Mouse (Mus musculus) adipocyte (in vitro differentiated cells): ENCODE results near the gene Elf1.
A peak's percentile ranks its signal among the peaks of the same experiment; 100 is the strongest.
"Not testable (repeated sequence)": the region's sequence is repeated elsewhere in the genome, so short reads cannot be mapped to it uniquely, and the experiment has no call there.

ENCODE experiments used
- DNase-seq: peaks from one replicate; pipeline ENCODE4 v3.0.0-alpha.2; 2016; ENCODE audit warnings: low spot score

Gene Elf1

DNA sequence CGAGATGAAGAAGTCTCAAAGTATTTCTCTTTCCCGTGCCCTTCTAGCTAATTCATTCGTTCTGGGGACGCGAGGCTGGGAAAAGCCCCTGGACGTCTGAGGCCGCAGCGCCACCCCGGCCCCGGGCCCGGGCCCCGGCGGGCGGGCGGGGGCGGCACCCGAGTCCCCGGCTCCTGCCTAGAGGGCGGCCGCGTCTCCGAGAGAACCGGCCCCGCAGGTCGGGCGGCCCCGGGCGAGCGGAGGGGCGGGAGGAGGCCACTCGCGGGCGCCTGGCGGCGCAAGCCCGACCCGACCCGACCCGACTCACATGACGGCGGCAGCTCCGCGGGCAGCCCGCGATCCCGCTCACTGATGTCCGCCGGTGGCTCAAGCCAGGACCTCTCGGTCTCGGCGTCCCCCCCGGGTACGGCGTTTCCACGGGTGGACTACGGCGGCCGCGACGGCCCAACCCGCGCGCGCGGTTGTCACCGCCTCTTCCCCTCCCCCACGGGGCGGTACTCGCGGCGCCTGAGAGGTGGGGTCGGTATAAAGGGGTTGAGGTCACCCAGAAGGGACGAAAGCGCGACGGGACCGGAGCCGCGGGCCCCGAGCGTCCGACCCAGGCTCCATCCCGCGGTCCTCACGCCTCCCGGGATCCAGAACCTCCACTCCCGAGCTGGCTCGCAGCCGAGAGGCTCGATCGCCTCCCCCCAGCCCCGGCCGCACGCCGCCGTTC, at the start of gene Elf1:
Elf1 (plus strand) TSS at position 571 of the 715 bp plus-strand sequence.
- DNase-seq = peak; percentile 91

DNA sequence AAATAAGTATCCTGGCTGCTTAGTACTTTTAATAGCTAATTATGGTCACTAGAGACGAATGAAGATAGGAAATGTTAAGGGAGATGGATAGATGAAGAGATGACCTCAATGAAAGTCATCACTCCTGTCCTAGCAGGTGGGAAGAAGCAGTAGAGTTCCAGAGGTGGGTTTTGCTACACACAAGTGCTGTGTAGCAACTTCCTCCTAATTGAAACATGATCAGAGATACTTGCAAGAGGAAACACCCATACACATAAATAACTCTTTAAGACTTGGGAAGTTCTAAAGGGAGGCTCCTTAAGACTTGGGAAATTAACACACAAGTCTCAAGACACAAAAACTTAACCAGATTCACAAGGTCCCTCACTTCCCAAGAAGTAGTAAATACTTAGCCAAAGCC, 46.9 kb upstream of the Elf1 start:
- DNase-seq = no peak

DNA sequence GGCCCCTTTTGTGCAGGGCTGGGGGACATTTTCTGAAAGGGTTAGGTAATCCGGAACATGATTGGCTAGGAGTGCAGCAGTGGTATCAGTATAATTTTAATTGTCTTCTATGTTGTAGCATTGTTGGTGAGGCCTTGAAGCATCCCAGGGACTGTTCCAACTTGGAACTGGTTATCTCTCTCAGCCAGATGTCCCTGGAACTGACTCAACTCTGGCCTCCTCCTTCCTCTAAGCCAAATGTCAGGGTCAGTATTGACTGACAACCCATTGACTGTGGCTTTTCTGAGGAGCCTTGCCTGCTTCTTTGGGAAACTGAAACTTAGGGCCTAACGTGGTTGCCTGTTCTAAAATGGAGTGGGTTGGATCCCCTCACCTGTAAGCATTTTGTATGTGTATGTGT, 40.3 kb upstream of the Elf1 start:
- DNase-seq = peak; percentile 39

DNA sequence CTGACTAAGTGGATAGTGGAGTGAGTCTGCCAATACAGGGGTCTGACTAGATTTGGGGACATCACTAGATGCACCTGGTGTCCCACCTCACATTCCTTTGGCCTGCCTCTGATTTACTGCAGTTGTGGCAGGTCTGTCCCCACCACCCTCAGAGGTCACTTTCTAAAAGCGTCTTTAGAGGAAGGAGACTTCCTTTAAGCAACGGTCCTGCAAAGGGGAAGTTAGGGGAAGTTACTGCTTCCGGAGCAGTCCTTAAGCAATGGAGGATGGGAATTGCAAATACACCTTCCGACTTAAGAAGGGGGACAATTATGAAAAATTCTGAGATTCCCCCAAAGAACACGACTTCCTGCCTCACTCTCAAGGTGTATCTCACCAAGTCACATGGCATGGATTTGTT, 39.6 kb upstream of the Elf1 start:
- no peak for DNase-seq

DNA sequence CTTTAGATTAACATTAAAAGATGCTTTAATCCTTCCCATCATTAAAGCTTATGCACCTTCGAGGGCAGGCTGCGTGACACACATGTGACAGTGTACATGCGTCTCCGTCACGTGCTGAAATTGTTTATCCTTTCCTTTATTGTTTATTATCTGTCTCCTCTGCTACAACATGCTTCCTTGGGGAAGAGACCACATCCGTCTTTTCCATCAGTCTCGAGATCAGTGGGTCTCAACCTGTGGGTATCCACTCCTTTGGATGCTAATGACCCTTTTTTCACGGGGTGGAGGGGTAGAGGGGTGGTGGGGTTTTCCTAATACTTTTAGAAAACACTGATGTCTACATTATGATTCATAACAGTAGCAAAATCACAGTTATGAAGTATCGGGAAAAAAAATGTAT, 36.4 kb upstream of the Elf1 start:
- DNase-seq = no peak

DNA sequence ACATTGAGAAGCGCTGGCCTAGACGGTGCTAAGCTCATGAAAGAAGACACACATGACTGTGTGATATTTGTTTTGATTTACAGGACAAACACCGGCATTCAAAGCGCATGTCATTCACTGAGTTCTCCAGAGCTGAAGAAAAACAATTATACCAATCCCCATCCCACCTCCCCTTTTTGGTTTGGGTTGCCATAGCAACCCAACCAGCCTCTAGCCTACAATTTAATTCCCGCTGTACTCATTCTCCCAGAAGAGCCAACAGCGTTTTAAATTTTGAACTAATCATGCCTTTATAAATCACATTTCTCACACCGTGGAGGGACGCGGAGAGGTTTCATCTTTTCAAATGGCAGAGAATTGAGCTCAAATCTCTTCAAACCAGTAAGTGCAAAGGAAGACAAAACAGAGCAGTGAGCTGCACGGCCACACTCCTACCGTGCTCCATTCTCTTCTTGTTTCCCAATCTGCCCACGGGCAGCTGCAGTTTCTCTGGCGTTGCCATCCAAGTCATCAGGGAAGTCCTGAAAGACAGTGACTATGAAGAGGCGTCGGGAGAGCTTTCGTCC, 35.9 kb upstream of the Elf1 start:
- DNase-seq = no peak

DNA sequence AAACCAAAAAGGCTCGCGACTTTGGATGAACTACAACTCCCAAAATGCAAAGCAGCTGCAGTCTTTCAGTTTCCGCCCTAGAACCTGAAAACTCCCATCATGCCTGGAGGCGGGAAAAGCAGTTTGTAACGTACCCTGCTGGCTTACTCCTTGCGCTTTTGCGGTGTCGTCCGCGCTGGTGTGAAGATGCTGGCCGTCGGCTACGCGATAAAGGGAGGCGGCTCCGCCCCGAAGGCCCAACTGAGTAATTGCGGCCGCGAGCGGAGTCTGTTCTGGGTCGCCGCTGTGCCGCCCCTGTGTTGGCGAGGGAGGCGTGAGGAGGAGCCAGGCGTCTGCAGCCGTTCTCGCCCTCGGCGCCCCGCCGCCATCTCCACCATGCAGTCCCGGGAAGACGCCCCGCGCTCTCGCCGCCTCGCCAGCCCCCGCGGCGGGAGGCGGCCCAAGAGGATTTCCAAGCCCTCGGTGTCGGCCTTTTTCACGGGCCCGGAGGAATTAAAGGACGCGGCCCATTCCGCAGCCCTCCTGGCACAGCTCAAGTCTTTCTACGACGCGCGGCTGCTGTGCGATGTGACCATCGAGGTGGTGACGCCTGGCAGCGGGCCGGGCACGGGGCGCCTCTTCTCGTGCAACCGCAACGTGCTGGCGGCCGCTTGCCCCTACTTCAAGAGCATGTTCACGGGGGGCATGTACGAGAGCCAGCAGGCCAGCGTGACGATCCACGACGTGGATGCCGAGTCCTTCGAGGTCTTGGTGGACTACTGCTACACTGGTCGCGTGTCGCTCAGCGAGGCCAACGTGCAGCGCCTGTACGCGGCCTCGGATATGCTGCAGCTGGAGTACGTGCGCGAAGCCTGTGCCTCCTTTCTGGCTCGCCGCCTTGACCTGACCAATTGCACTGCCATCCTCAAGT, 29.1 kb upstream of the Elf1 start, which contains the start of gene Kbtbd6:
Kbtbd6 (plus strand) TSS at position 155 of the 910 bp plus-strand sequence.
- peak; percentile 16 for DNase-seq

DNA sequence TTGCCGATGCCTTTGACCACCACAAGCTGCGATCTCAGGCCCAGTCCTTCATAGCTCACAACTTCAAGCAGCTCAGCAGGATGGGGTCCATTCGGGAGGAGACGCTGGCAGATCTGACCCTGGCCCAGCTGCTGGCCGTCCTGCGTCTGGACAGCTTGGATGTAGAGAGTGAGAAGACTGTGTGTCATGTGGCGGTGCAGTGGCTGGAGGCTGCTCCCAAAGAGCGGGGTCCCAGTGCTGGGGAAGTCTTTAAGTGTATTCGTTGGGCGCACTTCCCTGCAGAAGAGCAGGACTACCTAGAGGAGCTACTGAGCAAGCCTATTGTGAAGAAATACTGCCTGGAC, 28.4 kb upstream of the Elf1 start:
- DNase-seq = not testable (repeated sequence)

DNA sequence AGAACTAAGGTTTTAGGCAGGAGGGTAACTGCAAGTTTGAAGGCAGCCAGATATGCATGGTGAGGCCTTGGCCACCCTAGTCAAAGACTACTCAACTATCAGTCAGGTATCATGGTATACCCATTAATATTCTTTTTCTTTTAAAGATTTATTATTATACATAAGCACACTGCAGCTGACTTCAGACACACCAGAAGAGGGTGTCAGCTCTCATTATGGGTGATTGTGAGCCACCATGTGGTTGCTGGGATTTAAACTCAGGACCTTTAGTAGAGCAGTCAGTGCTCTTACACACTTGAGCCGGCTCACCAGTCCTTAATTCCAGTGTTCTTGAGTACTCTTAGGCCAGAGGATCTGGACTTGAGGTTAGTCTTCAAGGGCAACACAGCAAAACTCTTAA, 20.6 kb upstream of the Elf1 start:
- no peak for DNase-seq

DNA sequence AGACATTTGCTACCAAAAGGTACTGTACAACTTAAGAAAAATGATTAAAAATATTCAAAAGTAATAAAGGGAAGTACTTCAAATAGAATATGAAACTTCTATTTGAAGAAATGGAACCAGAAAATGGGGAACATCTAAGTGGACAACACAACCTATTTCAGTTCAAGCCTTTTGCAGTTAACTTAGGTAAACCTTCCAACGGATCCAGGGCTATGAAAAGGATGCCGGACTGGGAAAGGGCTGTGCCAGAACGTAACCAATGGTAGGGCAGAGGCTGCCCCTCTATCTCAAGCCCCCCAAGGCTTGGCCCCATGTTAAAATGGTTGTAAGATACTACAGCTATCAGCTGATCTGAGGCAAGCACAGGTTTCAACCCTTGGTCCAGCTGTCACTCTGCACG, 20.0 kb upstream of the Elf1 start:
- DNase-seq = no peak

DNA sequence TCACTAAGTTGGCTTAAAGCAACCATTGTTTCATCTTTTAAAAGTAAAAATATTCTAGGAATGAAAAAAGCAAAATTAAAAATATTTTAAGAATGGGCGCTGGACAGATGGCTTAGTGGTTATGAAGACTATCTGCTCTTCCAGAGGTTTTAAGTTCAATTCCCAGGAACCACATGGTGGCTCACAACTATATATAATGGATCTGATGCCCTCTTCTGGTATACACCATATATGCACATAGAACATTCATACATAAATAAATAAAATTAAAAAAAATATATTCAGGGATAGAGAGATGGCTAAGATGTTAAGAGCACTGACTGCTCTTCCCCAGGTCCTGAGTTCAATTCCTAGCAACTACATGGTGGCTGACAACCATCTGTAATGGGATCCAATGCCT, 15.4 kb upstream of the Elf1 start:
- DNase-seq = no peak

DNA sequence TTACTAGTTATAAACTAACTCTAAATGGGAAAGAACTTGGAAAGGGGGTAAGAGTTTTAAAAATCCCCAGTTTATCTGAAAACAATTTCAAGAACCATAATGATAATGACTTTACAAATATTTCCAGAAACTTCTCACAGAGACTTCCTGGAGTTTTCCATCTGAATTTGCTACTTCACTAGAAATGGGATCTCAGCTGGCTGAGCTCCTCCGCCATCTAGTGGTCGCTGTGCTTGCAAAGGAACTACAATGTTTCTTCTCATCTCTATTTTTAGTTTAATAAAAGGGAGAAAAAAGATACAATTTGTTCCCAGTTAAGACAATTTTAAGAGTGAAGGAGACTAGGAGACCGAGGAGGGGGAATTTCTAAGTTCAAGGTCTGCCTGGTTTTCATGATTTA, 13.4 kb upstream of the Elf1 start:
- DNase-seq = peak; percentile 74

DNA sequence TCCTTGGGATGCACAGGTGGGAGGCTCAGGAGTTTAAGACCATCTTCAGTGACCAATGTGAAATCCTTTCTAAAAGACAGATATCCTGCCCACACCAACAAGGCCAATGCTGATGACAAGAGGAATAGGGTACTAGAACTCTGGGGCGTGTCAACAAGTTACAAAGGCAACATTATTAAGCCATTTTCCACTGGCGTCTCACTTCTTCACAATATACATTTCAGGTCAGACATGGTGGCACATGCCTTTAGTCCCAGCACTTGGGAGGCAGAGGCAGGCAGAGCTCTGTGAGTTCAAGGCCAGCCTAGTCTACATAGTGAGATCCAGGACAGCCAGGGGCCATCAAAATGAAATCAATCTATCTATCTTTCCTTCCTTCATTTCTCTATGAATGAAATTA, 7.6 kb upstream of the Elf1 start:
- no peak for DNase-seq

DNA sequence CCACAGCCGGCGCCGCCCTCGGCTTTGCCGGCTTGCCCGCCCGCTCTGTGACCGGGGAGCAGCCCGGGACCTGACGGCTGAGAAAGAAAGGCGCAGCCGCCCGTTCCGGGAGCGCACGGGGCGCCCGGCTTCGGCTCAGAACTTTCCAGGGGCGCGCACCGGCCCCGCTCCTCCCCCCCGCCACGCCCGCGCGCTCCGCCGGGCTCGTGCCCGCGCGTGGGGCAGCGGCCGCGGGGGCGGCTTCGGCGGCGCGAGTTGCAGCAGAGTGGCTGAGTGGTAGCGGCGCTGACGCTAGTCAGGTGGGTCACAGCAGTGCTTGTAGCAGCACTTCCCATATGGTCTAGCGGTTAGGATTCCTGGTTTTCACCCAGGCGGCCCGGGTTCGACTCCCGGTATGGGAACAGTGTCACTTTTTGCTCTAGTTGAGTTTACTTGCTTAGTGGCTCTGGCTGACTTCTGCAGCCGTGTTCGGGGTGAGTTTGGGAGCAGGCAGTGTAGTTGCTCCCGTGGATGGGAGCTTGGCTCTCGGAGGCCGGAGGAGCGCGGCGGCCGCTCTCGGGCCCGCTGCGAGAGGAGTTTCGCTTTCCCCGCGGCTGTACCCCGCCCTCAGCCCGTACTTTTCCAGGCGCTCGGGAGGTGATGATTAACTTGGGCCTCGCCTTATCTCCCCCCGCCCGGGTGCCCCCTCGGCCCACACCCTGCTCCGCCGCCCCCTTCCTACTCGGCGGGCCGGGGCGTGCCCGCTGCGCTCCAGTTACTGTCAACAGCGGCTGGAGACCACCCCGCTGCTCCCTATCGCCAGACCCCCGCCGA, 551 bp downstream of the Elf1 start, which contains the start of gene Wbp4:
Wbp4 (minus strand) TSS at position 182 of the 813 bp plus-strand sequence.
- peak; percentile 82 for DNase-seq

DNA sequence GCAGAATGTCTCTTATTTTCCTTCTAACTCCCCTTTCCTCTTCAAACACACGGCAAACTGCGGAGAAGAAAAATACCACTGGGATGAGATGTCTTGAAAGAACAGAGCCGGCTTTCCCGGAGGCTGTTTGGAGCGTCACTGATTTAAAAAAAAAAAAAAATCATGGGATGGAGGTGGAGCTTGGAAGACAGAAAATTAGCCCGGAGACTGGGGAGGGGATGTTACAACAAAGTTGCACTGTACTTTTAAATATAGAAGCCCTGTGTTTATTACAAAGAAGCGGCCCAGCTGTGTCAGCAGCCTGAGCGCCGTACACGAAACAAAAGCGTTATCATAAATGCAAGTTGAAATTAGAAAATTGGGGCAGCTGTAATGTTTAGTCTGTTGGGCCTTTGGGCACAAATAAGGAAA, 1.3 kb downstream of the Elf1 start:
- DNase-seq = peak; percentile 73

DNA sequence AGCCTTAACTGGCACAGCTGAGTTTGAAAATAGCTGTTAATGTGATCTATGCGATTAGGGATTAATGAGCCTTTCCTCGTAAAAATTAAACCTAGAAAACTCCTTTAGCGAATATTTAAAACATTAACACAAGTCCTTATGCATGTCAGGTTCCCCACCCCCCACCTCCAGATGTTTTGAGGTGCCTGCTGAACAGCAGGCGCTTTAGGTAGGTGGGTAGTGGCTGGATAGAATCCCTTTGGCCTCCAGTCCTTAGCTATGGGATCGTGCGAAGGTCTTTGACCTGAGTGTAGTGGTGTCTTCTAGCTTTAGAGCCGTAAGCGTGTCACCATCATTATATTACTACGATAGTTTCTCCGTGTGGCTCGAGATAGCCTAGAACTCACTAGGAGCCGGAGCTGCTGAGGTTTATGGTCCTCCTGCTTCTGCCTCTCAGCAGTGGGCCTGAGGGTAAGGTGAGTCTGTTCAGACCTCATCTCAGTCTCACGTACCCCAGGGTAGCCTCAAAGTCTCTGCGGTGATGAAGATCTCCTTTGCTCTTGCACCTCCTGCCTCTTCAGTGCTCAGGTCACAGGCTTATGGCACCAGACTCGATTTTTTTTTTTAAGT, 1.9 kb downstream of the Elf1 start:
- no peak for DNase-seq

DNA sequence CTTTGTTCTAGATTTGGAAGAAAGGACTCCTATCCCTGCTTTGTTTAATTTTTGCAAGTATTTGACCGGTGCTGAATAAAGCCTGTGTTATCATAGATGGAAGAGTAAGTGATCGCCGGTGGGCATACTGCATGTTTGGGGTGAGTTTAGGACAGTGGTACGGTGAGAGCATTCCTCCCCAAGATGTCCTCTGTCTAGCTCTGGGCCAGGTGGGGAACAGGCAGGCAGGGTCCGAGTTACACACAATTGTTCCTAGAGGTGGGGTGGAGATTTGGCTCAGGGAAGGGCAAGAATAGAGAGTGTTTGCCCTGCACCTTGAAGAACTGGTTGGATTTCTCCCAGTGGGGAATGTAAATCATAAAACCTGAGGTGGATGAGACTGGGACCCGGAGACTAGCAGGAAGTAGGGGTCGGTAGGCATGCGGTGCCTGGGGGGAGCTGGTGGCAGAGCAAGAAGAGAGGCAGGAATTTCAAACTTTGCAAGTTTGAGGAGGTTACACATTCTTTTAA, 2.7 kb downstream of the Elf1 start:
- DNase-seq = no peak

DNA sequence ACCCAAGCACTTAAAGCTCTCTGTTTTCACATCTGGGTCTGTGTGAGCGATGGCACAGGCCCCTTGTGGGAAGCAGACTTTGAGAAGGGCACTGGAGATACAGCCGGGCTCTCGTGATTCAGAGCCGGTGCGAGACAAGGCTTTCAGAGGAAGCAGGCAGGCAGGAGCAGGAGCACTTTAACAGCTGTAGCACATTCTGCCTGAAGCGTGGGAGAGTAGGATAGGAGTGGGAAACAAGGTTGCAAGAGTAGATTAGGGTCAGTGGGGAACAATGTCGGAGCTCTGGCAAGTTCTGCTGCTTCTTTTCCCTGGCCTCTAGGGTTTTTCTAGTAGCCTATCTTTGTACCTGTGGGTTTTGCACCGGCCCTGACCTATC, 5.6 kb downstream of the Elf1 start:
- DNase-seq = no peak

DNA sequence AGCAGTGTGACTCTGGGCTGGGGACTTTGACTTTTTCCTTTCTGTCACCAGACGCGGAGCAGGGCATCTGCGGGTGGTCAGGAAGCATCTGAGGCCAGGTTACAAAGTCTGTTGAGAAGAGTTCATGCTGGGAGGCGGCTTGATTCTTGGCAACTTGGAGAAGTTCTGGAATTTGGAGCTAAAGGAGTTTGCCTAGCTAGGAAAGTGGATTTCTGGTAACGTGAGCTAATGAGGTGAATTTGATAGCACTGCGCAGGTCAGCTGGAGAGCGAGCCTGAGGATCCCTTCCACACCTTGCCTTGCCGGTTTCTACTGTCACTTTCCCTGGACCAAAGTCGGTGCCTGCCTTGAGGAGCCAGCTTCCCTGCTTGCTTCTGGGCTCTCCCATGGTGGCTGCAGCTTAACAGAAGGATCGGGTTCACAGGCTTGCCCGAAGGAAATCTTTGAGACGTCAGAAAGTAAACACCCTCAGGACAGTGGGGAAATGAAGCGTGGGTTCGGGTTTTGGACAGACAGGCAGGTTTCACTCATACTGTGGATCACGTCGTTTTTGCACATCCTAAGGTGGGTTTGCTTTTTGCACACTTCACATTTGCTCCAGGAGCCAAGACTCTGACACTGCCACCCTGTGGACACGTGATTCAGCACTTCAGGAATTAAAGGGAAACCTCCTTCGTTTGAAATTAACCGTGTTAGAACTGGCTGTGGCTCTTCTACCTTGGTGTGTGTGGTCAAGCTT, 6.2 kb downstream of the Elf1 start:
- DNase-seq = peak; percentile 48

DNA sequence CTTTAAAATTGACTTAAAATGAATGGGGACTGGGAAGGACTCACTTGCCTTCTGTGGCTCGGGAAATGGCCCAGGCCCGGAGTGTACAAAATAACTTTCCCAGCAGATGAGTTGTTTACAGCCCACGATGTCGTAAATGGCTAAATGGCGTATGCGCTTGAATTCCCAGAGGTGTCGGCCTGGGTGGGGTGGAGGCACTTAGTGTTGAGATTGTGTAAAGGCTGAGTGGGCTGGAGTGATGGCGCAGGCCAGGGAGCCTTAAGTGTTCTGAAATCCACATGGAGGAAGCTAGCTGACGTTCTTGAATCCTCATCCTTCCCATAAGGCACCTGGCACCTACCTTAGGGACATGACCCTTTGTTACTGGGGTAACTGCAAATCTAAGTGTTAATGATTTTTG, 7.5 kb downstream of the Elf1 start:
- no peak for DNase-seq

DNA sequence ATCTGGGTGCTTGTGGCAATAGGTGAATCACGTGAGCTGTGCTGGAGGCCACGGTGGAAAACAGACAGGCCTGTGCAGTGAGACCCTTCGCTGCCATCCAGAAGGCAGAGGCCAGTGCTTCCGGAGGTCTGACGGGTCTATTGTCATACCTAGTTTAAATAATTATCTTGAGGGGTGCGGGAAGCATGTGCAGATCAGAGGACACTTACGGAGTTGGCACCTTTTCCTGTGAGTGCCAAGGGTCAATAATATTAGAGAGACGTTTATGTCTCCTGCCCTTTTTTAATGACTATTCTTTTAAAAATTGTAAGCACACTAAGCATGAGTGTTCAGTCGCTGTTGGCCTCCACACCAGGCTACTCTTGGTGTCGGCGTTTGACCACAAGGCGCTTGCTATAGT, 8.2 kb downstream of the Elf1 start:
- DNase-seq = no peak
